Mouse (Mus musculus) lung, embryonic 16.5 days (tissue): Measurements from ENCODE around the gene Elf3. TPM values are rescaled to one million over a fixed set of nuclear protein-coding genes. Genes with fewer than 3 reads are reported as not detected.
"Not testable (repeated sequence)": the region's sequence is repeated elsewhere in the genome, so short reads cannot be mapped to it uniquely, and the experiment has no call there.

Source experiments
- ATAC-seq: fragments of 200-750 bp; cut with Nextera tagmentation; 2 replicates; pipeline ENCODE4 v1.8.0; 2017; ENCODE audit warnings: low read depth, mild to moderate bottlenecking, moderate library complexity
- H3K27ac ChIP-seq: fragments of 300-500 bp; sonication (generic); 2 replicates; pipeline ENCODE4 v1.5.1; 2014; ENCODE audit warnings: mild to moderate bottlenecking, control low read depth, low read length
- H3K27me3 ChIP-seq: fragments of 300-500 bp; sonication (generic); 2 replicates; pipeline ENCODE4 v1.6.1; 2014; ENCODE audit warnings: low read depth, low read length, mixed read lengths; ENCODE audit not compliant: control insufficient read depth, insufficient read depth
- H3K36me3 ChIP-seq: fragments of 300-500 bp; sonication (generic); 2 replicates; pipeline ENCODE4 v1.6.1; 2014; ENCODE audit warnings: low read length; ENCODE audit not compliant: control insufficient read depth, insufficient read depth
- H3K4me1 ChIP-seq: fragments of 300-500 bp; sonication (generic); replicated peaks from 2 replicates; pipeline ENCODE4 v1.6.1; 2014; ENCODE audit warnings: low read length, mixed read lengths; ENCODE audit not compliant: control insufficient read depth, insufficient read depth
- H3K4me2 ChIP-seq: fragments of 300-500 bp; sonication (generic); 2 replicates; pipeline ENCODE4 v1.6.1; 2014; ENCODE audit warnings: low read depth, low read length, control low read depth
- H3K4me3 ChIP-seq: fragments of 300-500 bp; sonication (generic); 2 replicates; pipeline ENCODE4 v1.5.1; 2014; ENCODE audit warnings: mild to moderate bottlenecking, low read length, control low read depth
- H3K9ac ChIP-seq: fragments of 300-500 bp; sonication (generic); 2 replicates; pipeline ENCODE4 v1.6.1; 2014; ENCODE audit warnings: low read length, control low read depth
- H3K9me3 ChIP-seq: fragments of 300-500 bp; sonication (generic); 2 replicates; pipeline ENCODE4 v1.6.1; 2016; ENCODE audit warnings: low read length; ENCODE audit not compliant: control insufficient read depth
- WGBS: fragments of 180-500 bp; shearing (Covaris S2); extraction: QIAGEN DNeasy Blood & Tissue Kit; methylation state at CpG from one replicate; pipeline ENCODE4 v1.1.7; 2014; 5-methylcytosine and 5-hydroxymethylcytosine counted together
- polyA plus RNA-seq: library from polyadenylated mRNA; unstranded; fragments of >200 nt; fragmentation: Nextera tagmentation; extraction: Ambion mirVana; gene quantifications from 2 replicates; pipeline ENCODE4 v1.2.1, GENCODE M21; 2015

The Elf3 gene
- polyA plus RNA-seq, 1 experiment from 2014 or later, result 32.9 TPM

DNA sequence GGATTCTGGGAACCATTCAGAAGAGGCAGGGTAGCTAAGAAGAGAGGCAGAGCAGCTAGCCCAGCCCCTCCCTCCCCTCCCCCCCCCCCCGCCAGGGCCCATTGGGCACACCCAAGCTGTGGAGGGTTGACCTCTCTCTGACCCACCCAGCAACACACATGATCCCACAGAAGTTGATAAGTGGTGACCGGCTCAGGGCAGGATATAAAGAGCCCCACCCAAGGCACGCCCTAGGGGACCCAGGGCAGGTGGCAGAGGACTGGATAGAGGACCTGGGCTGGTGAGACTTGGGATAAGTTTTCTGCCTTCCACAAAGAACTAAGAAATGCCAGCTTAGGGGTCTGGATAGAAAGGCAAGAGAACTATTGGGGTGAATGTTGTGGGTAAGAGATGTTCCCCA lies 7.7 kb downstream of the Elf3 start:
- WGBS, result 62% methylated on average over 2 of the region's 3 CpGs
- no peak overlapping the region for H3K9ac ChIP-seq
- H3K4me3 ChIP-seq, result no peak overlapping the region
- H3K4me2 ChIP-seq, result no peak overlapping the region
- H3K36me3 ChIP-seq, result no peaks in the 10 kb centered on the region
- H3K9me3 ChIP-seq, result no peaks in the 10 kb centered on the region
- H3K4me1 ChIP-seq, result peaks cover 17% of the 10 kb centered on the region
- ATAC-seq, result no peak
- H3K27ac ChIP-seq, result no peak overlapping the region
- H3K27me3 ChIP-seq, result peaks cover 2% of the 10 kb centered on the region; the same call in 1 of the 2 replicates

- Histone ChIP-seq H3K4me2 (peak overlapping the region; percentile 32), H3K4me3 (no peak overlapping the region), H3K27me3 (peaks cover 2% of the 10 kb centered on the region; the same call in 1 of the 2 replicates), H3K9me3 (no peaks in the 10 kb centered on the region), H3K27ac (peak overlapping the region; percentile 26; the same call in 1 of the 2 replicates), H3K36me3 (no peaks in the 10 kb centered on the region), H3K9ac (no peak overlapping the region), H3K4me1 (peaks cover 13% of the 10 kb centered on the region)
- WGBS, result 12% methylated on average over 15 of the region's 15 CpGs
- peak; percentile 79 for ATAC-seq
These were observed 9.9 kb downstream of the Elf3 start for GRCm38 (mm10) chr1:135248434-135248850.

- peaks cover 2% of the 10 kb centered on the region; the same call in 1 of the 2 replicates for H3K27me3 ChIP-seq
- H3K4me3 ChIP-seq, result no peak overlapping the region
- no peak overlapping the region for H3K4me2 ChIP-seq
- no peak overlapping the region for H3K27ac ChIP-seq
- no peak for ATAC-seq
- H3K9ac ChIP-seq, result no peak overlapping the region
- WGBS, result 76% methylated on average over 8 of the region's 8 CpGs
- H3K9me3 ChIP-seq, result no peaks in the 10 kb centered on the region
- no peaks in the 10 kb centered on the region for H3K36me3 ChIP-seq
- H3K4me1 ChIP-seq, result no peaks in the 10 kb centered on the region
These were observed 14.4 kb downstream of the Elf3 start for GRCm38 (mm10) chr1:135244014-135244413.

DNA sequence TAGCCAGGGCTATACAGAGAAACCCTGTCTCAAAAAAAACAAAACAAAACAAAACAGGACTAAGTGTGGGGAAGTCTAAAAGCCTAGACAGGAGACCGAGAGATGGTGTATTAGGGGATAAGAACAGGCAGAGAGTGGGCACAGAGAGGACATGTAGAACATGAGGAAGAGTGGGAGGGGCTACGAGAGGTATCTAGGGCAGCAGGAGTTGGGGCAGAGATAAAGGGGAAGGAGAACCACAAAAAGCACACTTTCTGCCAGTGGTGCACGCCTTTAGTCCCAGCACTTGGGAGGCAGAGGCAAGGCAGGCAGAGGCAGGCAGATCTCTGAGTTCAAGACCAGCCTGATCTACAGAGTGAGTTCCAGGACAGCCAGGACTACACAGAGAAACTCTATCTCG lies 18.2 kb downstream of the Elf3 start:
- not testable (repeated sequence) for H3K4me3 ChIP-seq, H3K27ac ChIP-seq, ATAC-seq, H3K4me1 ChIP-seq, H3K9ac ChIP-seq, H3K9me3 ChIP-seq, H3K4me2 ChIP-seq, H3K27me3 ChIP-seq, H3K36me3 ChIP-seq
- 82% methylated on average over 4 of the region's 4 CpGs for WGBS

DNA sequence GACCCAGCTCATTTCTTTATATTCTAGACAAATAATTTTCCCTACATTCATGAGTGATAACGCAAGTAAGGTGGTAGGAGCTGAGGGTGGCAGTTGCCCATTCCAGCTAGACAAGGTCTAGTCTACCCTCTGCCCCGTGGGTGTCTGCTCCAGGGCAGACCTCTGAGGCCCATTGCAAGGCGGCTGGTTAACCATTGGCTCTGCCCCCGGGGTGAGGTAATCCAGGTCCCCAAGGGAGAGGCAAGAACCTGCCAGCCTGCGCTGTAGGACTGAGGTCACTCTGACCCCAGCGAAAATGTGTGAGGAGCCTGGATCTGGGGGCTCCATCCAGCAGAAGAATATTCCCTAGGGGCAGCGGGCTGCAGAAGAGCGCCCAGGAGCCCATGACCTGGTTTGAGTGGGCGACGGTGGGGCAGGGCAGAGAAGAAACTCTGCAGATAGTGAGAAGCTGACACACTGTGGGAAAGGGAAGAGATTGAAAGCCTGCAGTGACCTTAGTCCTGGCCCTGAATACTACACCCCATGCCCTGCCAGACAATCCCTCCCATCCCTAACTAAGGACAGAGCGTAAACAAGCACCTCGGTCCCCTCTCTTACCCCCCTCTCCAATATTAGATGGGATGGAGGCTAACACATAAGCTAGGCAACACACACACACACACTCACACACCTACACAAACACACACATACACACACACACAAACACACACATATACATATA lies 21.1 kb downstream of the Elf3 start:
- Histone ChIP-seq H3K9ac (no peak overlapping the region), H3K27ac (no peak overlapping the region), H3K27me3 (no peaks in the 10 kb centered on the region), H3K9me3 (no peaks in the 10 kb centered on the region), H3K36me3 (no peaks in the 10 kb centered on the region), H3K4me1 (no peaks in the 10 kb centered on the region), H3K4me3 (no peak overlapping the region), H3K4me2 (no peak overlapping the region)
- 52% methylated on average over 12 of the region's 12 CpGs for WGBS
- ATAC-seq, result no peak

- H3K27ac ChIP-seq, result no peak overlapping the region
- no peaks in the 10 kb centered on the region for H3K9me3 ChIP-seq
- no peaks in the 10 kb centered on the region for H3K36me3 ChIP-seq
- H3K9ac ChIP-seq, result no peak overlapping the region
- no peaks in the 10 kb centered on the region for H3K27me3 ChIP-seq
- no peak overlapping the region for H3K4me2 ChIP-seq
- no peak overlapping the region for H3K4me3 ChIP-seq
- ATAC-seq, result no peak
- WGBS, result 79% methylated on average over 12 of the region's 12 CpGs
- no peaks in the 10 kb centered on the region for H3K4me1 ChIP-seq
These were observed 23.6 kb downstream of the Elf3 start for GRCm38 (mm10) chr1:135234771-135235170.

DNA sequence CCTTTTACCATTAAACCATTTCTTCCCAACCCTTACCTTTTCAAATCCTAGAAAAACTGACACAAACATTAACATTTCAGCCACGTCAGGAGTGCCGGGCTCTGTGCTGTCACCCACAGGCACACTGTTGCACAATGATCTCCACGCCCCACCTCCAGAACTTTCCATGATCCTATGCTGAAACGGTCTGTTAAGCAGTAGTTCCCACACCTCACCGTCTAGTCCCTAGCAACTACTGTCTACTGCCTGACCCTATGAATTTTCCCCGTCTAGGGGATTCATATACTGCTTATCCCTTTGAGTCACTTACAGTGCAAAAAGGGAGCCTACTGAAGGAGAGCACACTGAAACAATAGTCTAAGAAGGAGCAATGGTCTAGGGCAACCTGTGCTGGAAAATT lies 24.4 kb downstream of the Elf3 start:
- no peak for ATAC-seq
- WGBS, result 86% methylated on average over 6 of the region's 6 CpGs
- no peak overlapping the region for H3K4me3 ChIP-seq
- H3K27me3 ChIP-seq, result no peaks in the 10 kb centered on the region
- H3K4me2 ChIP-seq, result no peak overlapping the region
- H3K4me1 ChIP-seq, result no peaks in the 10 kb centered on the region
- H3K27ac ChIP-seq, result no peak overlapping the region
- H3K9ac ChIP-seq, result no peak overlapping the region
- no peaks in the 10 kb centered on the region for H3K36me3 ChIP-seq
- H3K9me3 ChIP-seq, result no peaks in the 10 kb centered on the region

GRCm38 (mm10) chr1:135231878-135232277 lies 26.5 kb downstream of the Elf3 start:
- H3K27me3 ChIP-seq, H3K27ac ChIP-seq, H3K4me3 ChIP-seq, H3K4me2 ChIP-seq, H3K9ac ChIP-seq, H3K36me3 ChIP-seq, ATAC-seq, H3K9me3 ChIP-seq, H3K4me1 ChIP-seq: not testable (repeated sequence)
- WGBS, result 77% methylated on average over 20 of the region's 20 CpGs

DNA sequence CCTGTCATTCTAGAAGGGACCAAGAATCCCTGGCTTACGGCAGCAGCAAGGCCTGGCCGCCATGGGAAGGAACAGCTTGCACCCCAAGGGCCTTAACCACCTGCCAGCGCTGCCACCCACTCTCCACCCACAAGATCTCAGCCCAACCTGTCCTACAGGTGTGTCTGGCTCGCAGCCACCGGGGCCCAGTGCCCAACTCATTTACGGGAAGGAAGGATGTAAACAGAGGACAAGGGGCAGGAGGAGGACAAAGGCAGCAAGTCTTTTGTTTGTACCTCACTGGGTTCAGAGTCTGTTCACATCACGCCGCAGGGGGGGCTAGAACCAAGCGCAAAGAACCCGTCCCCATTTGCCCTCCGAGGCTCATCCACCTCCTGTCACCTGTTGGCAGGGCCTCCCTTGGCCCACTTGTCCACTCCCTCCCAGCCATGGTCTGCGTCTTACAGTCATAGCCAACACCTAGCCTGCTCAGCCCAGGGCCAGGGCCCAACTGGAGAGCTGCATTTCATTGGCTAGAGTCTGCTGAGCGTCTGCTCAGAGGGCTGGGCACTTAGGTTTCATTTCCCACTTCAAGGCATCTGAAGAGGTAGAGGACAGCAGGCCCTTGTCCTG lies 30.9 kb downstream of the Elf3 start:
- ATAC-seq, result peak; percentile 94
- no peak overlapping the region for H3K4me3 ChIP-seq
- 0 out of 2 replicates have a peak overlapping the region, but pooled peaks have one; percentile 4 for H3K4me2 ChIP-seq
- H3K4me1 ChIP-seq, result no peaks in the 10 kb centered on the region; the same call in 1 of the 2 replicates
- no peaks in the 10 kb centered on the region for H3K36me3 ChIP-seq
- 0 out of 2 replicates have a peak overlapping the region, but pooled peaks have one; percentile 17 for H3K9ac ChIP-seq
- no peaks in the 10 kb centered on the region for H3K27me3 ChIP-seq
- 47% methylated on average over 13 of the region's 13 CpGs for WGBS
- peak overlapping the region; percentile 84 for H3K27ac ChIP-seq
- no peaks in the 10 kb centered on the region for H3K9me3 ChIP-seq
